Mouse (Mus musculus): ENCODE measurements at regions not wholly inside any gene's neighbourhood (a gene's known extent, or its start where the extent isn't known, plus 50 kb on each side); places are given as distances from the start of the nearest gene placed in this dataset.

DNA sequence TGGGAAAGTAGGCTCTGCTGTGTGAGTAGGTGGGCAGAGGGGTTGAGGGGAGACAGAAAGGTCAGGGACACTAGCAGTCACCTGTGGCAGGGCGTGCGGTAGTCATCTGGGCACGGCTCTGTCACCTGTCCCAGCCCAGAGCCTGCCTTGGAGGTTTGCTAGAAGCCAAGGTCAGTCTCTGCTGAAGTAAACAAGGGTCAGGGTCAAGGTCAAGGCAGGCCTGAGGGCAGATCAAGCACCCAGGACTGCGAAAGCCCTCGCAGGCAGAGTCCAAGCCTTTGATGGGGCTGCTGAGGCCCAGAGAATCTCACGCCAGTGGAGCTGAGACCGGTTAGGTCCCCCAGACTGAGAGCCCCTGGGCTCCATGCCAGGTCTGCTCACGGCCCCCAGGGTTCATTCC lies 87.2 kb upstream of the Runx3 start:
- DNase-seq (ENCODE audit: low spot score in 2 of 2) = no peak

DNA sequence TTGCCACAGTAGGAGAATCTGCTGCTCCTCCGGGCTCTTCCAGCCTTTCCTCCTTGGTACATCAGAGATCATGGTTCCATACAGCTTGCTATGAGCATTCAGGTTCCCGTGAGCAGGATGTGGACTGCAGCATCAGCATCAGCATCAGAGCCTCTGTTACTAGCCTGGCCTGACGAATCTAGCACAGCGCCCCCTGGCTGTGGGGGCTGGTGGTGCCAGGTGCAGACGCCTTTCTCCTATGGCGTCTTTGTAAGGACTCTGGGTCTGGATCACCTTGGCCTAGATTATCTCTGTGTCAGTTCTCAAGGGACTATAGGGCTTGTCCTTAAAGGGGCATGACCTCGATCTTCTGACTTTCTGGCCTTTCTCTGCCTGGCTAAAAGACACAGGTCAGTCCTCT lies 86.0 kb upstream of the Runx3 start:
- peak in 1 of 2 experiments; percentile 12 for DNase-seq (ENCODE audit: low spot score in 2 of 2)

DNA sequence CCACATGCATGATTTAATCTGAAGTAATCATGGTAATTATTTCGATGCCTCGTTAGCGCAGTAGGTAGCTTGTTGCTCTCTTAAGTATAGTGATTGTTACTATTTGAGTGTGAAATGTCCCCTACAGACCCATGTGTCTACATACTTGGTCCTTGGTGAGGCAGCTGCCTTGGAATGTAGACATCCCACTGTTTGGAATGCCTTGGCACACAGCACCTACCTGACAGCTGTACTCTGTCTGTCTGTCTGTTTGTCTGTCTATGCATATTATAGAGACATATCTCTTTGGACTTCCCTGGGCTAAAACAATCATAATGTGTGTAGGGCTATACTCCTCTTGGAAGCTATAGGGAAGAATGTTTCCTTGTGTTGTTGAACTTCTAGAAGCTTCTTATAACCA lies 83.7 kb upstream of the Runx3 start:
- no peak for DNase-seq (ENCODE audit: low spot score in 2 of 2)

DNA sequence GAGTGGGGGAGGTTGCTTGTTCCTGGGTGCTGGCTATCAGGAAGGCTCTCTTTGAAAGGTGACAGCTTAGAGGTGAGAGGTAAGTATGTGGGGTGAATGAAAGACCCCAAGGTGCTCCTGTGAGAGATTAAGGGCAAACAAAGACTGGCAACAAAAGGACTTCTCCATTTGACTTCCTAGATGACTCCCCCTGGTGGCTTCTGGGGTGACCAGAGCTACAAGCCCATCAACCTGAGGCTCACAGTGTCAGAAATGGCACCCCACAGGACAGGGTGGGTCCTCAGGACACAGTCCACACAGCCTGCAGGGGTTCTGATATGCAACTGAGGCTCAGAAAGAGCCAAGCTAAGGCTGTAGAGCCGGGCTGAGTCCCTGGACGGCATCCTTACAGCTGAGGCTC lies 81.2 kb upstream of the Runx3 start:
- no peak for DNase-seq (ENCODE audit: low spot score in 2 of 2)

DNA sequence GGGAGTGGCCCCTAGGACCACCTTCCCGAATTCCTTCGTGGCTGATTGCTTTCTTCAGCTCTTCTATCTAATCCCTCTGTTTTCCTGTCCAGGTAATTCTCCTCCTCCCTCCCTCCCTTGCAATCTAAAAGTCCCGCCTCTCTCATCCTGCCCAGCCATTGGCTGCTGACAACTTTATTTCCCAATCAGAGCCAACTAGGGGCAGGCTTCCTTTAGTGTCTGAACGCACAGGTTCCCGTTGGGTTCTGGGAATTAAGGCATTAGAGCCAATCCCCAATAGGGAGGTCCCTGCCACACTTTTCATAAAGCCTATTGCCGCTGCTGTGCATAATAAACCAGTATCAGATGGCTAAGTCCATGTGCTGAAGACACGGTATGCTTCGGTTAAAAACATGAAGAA lies 78.5 kb upstream of the Runx3 start:
- no peak for DNase-seq (ENCODE audit: low spot score in 2 of 2)

DNA sequence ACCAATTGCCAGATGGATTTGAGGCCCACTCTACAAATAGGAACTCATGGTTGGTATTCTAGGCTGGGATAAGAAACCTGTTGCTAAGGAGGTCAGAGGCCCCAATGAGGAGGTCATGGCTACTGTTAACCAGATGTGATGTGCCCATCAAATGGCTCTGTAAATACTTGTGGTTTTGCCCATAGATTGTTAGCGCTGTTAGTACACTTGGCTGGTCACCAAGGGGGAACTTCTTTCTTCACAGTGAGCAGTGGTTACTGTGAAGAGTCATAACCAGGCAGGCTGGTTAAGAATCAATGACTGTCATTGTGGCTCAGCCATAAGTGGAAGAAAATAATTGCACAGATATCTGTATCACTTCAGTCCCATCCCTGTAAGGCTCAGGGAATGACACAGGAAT lies 78.0 kb upstream of the Runx3 start:
- no peak for DNase-seq (ENCODE audit: low spot score in 2 of 2)

DNA sequence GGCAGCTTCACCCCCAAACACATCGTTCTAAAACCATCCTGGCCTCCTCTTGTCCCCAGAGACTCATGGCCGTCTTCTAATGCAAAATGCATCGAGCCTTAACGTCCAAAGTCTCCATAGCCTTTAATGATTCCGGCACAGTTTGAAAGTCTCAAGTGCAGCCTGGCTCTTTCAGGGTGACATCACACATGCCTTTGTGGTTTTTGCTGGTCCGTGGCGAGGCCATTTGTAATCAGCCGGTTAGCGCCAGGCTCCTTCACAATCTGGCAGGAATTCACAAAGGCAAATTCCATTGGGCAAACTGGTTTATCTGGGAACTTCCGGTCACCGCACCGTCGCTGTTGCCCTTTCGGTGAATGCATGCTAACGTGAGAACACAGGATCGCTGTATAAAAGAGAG lies 75.4 kb upstream of the Runx3 start:
- DNase-seq (ENCODE audit: low spot score in 2 of 2) = no peak

DNA sequence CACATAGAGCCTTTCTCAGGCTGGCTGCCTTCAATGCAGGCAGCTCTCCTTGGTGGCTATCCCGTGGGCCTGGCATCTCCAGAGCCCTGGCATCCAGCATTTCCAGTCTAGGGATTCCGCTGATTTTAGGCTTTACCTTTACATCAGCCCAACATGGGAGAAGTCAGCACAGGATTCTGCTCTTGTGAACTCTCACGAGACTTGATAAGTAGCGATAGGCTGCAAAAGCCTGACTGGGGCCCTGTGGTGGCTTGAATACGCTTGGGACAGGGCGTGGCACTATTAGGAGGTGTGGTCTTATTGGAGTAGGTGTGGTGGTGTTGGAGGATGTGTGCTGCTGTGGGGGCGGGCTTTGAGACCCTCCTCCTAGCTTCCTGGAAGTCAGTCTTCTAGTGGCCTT lies 73.8 kb upstream of the Runx3 start:
- no peak for DNase-seq (ENCODE audit: low spot score in 2 of 2)

DNA sequence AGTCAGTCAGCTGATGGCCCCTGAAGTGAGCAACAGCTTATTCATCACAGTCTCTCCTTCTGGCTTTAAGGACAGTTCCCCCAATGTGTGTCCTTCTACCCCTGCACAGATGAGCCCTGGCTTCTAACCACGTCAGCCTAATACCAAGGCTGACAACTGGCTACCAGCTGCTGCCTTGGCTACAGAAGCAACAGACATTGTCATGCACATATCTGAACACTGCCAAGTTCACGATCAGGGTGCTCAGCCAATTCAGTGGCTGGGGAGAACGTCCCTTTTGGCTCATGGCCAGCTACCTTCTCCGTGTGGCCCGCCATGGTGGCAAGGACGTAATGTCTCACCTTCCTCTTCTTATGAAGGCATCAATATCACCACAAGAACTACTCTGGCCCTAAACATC lies 73.2 kb upstream of the Runx3 start:
- no peak for DNase-seq (ENCODE audit: low spot score in 2 of 2)

DNA sequence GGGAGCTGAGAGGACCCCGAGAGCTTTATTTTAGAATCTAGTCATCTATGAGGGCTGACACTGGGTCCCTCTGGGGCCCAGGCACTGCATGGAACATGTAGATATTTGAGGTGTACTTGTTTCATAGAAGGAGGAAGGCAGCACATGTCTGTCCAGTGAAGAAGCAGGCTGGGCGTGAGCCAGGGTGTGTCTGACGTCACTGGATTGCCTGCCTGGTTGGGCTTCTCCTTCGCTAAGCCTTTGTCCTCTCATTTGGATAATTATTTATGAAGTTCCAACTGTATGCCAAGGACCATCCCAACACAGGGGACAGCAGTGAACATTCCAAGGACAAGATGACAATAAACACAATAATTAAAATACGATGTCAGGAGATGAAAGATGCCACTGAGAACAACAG lies 72.7 kb upstream of the Runx3 start:
- no peak for DNase-seq (ENCODE audit: low spot score in 2 of 2)

DNA sequence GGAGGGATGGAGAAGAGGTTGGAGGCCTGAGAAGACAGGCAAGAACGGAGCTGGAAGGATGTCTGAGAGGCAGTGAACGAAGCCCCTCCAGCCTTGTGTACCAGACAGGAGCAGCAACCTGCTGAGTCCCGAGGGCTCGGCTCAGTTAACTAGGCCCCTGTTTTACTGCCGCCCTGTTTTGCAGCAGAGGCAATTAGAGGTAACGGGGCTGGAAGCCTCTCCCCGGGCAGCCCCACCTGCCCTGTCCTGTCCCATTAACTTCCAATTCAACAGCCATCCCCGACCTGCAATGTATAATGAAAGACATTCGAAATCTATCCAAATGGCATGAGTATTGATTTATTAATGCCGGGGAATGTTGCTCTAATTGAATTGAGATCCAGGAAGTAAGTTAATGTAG lies 70.5 kb upstream of the Runx3 start:
- no peak for DNase-seq (ENCODE audit: low spot score in 2 of 2)

DNA sequence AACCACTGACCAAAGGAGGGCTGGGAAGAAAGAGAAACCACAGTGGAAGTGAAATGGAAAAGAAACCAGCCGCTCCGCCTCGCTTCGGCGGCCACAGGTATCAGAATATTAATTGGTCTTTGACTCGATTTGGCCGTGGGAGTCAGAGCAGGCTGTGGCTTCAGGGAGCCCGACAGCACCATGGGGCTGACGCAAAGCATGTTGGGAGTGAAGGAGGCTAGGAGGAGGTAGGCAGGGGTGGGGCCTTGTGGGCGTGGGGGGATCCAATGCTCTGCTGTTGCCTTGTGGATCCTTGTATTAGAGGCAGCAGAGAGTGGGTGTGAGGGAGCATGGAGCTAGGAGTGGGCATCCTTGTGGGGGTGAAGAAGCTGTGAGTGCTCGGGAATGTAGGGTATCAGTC lies 69.0 kb upstream of the Runx3 start:
- DNase-seq (ENCODE audit: low spot score in 2 of 2) = no peak

DNA sequence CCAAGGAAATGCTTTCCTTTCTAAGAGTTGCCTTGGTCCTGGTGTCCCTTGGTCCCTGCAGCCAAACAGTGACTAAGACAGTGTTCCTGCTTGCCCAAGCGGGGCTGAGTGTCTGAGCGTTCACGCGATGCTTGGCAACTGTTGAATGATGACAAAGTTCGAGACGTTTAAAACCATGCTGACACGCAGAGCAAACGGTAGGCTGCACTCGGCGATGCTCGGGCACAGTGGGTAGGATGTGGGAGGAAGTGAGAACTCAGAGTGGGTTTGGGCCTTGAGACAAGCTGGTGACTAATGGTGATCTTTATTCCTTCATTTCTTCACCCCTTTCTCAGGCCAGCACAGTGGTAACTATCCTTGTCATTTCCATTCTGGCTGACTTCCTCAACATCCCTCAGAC lies 66.9 kb upstream of the Runx3 start:
- DNase-seq (ENCODE audit: low spot score in 2 of 2) = no peak

DNA sequence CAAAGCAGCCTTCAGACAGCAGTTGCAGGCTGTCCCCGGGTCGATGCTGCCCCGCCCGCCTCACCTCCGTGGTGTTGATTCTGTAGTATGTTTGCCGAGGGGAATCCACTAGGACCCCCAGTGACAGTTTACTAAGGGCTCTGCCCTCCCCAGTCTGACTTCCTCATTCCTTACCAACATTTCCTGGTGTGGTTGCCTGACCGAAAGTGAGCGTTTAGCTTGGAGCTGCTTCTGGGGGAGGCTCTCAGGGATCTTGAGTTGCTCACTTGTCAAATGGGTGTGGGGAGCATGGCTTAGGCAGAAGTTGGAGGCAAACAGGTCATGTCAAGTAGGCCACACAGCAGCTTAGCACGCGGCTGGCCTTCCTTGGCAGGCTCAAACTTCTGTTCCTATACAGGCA lies 66.1 kb upstream of the Runx3 start:
- DNase-seq (ENCODE audit: low spot score in 2 of 2) = no peak

DNA sequence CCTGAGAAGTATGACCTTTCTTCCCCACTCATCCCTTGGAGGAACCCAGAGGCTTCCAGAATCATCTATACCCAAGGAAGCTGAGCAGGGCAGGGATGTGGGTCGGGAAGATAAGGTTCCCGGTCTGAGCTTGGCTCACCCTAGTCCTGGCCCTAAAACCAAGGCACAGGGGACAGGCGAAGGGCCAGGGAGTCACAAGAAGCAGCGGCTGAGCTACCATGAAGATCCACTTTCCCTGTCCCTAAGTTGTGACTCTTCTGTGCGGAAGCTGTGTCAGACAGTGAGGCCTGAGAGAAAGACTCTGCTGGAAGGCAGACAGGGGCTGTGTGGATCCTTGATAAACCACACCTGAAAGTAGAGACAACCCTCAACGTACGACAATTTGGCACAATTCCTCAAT lies 64.1 kb upstream of the Runx3 start:
- no peak for DNase-seq (ENCODE audit: low spot score in 2 of 2)

DNA sequence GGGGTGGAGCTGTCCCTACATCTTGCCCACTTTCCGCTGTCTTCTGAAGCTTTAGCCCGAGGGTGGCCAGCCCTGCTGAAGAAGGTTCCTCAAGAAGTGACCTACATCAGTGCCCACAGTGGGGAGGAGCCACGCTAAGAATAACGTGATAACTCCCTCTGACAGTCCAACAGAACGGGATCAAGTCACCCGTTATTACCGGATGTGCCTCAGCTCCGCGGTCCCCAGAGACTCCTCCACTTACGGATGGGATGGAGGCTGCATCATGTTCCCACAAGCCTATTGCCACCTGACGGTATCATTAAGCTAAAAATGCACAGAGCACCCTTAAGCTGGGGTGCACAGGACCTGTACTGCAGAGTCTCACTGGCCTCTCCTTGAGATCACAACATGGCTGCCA lies 63.2 kb upstream of the Runx3 start:
- DNase-seq (ENCODE audit: low spot score in 2 of 2) = no peak

DNA sequence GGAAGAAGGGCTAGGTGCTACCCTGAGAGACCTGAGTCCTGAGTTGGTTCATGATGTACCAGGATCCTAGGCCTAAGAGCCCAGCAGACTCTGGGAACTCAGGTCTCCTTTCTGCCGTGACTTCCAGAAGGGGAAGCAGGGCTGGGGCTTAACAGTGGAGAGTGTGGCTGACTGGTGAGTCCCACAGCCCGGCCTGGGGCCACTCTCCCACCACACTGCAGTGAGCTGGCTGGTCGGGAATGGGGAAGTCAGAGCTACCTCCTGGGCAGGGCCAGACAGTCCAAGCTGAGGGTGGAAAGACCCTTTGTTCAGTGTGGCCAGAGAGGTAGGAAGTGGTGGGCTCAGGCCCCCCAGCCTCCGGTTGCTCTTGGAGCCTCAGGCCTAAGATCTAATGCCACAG lies 61.6 kb upstream of the Runx3 start:
- no peak for DNase-seq (ENCODE audit: low spot score in 2 of 2)

DNA sequence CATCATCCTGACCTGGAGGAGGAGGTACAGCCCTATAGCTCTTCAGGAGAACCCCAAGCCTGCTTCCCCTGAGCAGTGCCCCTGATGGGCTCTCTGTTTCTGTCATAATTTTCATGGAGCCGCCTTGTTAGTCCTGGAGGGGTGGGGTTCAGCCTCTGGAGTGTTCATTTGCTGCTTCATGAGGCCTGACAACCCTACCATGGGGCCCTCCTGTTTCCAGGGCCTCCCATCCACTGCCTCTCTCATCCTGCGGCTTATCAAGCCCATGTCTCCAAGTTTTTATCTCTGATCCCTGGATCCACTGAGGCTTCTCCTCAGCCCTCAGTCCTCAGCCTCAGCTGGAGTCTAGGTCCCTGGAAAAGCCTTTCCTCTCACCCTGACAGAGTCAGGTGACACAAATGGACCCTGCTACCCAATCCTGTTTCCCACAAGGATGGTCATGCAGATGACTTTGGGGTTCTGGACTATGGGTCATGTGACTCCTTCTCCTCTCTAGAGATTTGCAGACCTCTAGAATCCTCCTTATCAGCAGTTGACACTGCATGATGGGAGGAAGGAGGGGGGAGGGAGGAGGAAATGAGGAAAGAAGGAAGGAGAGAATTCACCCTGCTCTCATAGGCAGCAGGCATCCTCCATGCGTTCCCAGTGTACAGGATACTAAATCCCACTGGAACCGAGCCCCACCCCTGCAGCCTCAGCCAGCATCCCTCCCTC lies 59.3 kb upstream of the Runx3 start:
- DNase-seq (ENCODE audit: low spot score in 2 of 2) = no peak

DNA sequence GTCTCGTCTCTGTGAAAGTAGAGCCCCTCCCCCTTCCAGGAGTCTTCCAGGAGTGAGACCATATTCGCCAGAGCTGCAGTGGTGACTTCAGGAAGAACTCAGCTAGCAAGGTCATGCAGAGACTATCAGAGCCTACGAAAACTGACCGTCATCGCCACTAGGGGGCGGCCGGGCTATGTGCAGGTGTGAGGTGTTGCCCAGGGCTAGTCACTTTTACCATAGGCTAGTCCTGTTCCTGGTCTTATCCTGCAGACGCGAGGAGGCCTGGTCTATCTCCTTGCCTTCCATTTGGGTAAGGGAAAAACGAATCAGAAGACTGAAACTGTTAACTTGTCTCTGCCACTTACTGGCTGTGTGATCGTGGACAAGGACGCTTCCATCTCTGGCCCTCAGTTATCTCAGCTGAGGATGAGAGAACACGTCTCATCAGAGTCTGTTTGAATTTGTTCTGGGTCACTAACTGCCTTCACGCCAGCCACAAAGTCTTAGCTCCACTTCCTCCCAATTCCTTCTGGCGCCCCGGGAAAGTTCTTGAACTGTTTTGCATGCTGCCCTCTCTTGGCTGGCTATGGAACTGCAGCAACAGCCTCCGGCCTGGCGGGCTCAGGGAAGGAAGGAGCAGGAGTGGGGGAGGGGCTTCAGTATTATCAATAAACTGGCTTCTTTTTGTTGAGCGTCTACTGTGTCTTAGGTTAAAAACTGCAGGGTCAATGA lies 53.5 kb upstream of the Runx3 start:
- DNase-seq (ENCODE audit: low spot score in 2 of 2) = peak; percentile 64 to 77

DNA sequence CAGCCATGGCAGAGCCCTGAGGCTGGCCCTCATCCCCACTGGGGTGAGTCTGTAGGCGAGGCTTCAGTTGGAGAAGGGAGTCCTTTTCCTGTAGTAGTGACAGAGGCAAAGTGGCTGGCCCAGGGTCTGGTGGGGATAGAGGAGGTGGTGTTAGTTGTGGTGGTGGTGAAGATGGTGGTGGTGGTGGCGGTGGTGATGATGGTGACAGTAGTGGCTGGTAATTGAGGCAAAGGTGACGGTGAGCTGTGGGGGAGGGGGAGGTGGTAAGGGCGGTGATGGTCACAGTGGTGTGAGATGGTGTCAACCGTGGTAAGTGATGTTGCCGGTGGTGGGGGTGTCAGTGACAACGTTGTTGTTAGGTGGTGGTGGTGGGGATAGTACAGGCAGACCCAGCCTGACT lies 52.6 kb upstream of the Runx3 start:
- DNase-seq (ENCODE audit: low spot score in 2 of 2) = no peak

DNA sequence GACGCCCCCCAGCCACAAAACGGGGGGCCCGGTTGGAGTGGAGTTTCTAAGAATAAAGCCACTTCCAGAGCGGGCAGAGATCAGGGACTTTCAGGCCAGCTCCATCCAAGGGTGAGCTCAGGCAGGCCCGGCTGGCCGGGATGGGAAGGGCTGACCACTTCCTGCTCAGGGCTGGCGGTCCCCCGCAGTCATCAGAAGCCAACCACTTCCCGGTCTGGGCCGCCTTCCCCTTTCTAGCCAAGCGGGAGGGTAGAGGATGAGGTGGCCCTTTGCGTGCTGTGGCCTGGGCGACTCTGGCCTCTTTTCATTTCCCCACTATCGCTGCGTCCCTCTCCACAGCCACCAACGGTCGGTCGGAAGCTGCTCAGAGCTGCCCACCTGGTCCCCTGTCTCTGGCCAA lies 50.6 kb upstream of the Runx3 start:
- DNase-seq (ENCODE audit: low spot score in 2 of 2) = peak; percentile 9 to 14

All from layer of hippocampus, postnatal 14 days (tissue).